Mouse (Mus musculus) R1 (cell line): ENCODE results near the gene Padi2.

ENCODE experiments used
- DNase-seq: peaks from one replicate; pipeline ENCODE4 v3.0.0-alpha.2; 2018; ENCODE audit warnings: low read depth, low spot score

The Padi2 gene

DNA sequence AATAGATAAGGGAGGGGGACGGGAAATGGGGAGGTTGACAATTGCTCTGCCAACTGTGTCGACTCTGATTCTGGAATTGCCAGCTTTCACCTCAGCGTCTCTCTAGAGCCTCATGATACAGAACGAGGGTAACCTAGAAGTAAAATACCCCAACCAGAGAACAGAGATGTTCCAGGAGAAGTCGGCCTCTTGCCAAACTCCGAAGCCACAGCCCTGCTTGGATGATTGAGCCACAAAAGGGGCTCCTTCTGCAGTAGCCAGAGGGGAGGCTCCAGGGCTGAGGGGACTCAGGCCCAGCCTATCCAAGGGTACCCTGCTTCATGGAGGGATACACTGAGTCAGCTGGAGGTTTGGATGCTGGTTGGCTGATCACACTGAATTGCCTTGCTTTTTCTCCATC, 52.2 kb downstream of the Padi2 start:
- no peak for DNase-seq

GRCm38 (mm10) chr4:140959128-140959679, 53.1 kb downstream of the Padi2 start:
- DNase-seq, result no peak

- DNase-seq, result no peak
Measured at GRCm38 (mm10) chr4:140959715-140960479, 53.8 kb downstream of the Padi2 start.

DNA sequence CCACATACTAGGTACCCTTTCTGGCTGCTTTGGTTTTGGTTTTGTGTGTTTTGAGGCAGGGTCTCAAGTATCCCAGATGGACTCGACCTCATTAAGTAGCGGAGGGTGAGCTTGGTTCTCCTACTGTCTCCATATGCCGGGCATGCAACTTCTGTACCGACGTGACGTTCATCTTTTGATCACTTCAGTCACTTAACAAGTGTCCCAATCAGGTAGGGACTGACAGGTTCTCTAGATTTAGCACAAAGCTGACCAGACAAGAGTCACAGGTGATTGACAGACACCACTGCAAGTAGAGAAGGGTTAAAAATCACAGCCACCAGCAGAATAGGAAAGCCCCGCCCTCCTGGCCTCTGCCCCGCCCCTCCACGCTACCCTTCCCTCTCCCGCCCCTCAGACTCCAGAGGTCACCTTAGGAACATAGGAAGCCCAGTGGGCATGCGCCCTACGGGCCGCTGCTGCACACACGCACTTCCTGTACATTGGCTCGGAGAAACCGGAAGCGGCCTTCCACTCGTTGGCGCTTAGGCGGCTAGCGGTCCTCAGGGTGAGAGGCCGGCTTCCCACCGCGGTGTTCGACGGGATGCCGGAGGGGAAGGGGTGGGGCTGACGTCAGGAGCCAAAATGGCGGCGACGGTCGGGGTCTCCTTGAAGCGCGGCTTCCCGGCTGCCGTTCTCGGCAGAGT, 54.8 kb downstream of the Padi2 start, which contains the start of gene Sdhb:
Gene Sdhb (plus strand): TSS at position 423 of the 686 bp plus-strand sequence.
- peak; percentile 100 for DNase-seq

DNA sequence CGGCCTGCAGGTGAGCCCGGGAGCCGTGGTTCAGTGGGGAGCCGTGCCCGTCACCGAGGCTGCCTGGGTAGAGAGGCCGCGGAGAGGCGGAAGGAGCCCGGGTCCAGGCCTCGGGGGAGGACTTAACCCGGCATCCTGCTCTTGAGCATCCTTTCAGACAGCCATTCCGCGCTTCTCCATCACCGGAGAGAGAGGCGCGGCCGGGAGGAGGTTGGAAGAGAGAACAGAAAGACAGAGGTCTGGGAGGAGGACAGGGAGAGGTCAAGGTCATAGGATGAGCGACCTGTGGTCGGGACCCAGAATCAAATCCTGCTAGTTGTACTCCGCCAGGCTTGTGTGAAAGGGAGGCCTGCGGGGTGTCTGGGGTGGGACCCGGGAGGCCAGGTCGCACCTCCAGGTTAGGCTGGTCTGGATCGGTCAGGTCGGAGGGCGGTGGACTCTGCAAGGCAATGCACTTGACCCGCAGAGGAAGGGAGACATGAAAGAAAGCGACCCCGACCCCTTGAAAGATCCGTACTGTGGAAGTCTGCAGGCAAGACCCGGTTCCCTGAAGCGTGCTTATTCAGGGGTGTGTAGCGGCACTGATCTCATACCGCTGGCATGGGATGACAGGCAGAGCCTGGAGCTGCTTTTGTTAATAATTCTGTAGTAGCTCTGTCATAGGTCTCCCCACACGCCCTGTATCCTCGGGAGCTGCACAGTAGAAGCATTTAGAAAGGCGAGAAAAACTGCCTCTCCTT, 55.5 kb downstream of the Padi2 start:
- no peak for DNase-seq

DNA sequence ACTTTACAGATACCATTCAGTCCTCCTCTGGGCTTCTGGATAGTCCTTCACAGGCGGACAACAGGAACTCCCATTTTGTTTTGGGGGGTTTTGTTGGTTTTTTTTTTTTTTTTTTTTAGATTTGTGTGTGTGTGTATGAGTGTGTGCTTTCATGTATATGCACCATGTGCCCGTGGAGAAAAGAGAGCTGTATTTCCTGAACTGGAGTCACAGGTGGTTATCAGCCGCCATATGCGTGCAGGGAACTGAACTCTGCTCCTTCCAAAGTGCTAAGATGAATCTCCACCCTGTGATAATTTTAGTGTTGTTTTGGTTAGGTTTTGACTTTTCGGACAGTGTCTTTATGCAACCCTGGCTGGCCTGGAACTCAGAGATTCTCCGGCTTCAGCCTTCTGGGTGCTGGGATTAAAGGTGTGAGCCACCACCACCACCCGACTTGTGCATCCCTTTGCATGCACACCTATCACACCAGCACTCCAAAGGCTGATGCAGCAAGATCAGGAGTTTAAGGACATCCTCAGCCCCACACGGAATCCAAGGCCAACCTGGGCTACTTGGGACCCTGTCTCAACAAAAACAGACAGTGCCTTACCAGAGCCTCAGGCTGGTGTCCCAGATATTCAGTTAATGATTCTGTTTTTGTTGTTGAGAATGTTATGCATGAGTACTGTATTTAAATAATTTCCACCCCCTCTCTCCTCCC, 56.2 kb downstream of the Padi2 start:
- no peak for DNase-seq

DNA sequence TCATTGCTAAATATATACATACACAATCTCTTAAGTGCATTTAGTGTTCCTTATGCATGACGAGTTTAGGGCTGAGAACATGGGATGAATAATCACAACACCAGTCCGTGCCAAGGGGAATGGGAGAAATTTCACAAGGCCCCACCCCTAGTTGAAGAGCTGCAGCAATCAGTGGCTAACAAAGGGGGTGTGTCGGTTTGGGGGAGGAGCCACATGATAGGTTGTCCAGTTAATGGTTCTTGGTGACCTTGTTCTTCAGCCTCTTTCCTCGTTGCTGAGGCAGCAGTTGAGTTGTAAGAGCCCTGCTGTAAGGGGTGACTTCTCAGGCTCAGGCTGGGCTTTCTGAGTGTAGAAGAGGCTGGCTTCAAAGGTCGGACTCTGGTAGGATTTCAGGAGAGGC, 56.8 kb downstream of the Padi2 start:
- DNase-seq, result peak; percentile 84

GRCm38 (mm10) chr4:140963941-140964597, 57.9 kb downstream of the Padi2 start:
- DNase-seq, result no peak

- DNase-seq, result peak; percentile 87
Measured at GRCm38 (mm10) chr4:140964620-140965019, 58.5 kb downstream of the Padi2 start.

- peak; percentile 55 for DNase-seq
Measured at GRCm38 (mm10) chr4:140967386-140968159, 61.4 kb downstream of the Padi2 start.

GRCm38 (mm10) chr4:140971691-140972090, 65.5 kb downstream of the Padi2 start:
- DNase-seq, result peak; percentile 55

GRCm38 (mm10) chr4:140974408-140974807, 68.3 kb downstream of the Padi2 start:
- no peak for DNase-seq

GRCm38 (mm10) chr4:140975356-140975755, 69.2 kb downstream of the Padi2 start:
- DNase-seq, result no peak

DNA sequence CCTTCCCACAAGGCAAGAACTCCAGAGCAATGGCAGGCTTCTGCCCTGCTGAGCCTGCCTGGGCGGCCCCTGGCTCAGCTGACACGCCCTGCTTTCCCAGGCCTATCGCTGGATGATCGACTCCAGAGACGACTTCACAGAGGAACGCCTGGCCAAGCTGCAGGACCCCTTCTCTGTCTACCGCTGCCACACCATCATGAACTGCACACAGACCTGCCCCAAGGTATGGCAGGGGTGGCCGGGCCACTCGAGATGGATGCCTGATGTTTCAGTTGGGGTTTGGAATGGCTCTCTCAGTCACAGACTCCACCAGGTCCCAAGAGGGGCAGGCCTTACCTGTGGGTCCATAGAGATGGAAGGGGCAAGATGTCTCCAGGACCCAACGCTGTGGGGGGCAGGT, 71.1 kb downstream of the Padi2 start:
- DNase-seq, result no peak

DNA sequence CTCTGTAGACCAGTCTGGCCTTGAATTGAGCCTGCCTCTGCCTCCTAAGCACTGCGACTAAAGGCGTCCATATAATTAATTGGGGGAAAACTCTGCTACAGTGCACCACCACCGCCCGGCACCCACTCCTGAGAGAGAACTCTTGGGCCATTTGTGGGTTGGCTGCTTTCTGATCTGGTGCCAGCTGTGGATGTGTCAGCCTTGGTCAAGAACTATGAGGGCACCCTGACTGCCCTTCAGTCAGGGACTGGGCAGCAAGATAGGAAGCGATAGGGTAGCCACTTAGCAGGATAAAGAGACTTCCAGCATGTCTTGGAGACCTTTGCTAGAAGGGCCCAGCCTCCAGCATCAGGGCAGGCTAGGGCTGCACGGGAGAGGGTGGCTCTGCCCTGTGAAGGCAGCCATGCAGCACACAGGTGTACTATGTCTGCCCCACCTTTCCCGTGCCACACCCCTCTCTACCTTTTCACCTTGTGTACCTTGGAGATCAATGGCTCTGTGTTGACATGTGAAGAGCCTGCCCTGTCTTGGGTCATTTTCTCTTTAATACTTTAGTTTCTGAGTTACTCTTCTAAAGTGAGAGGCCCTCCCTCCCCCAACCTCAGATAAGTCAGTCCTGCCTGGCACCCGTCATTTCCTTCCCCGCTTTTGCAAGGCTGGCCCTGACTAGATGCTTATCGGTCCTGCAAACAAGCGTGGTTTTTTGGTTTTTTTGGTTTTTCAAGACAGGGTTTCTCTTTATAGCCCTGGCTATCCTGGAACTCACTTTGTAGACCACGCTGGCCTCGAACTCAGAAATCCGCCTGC, 71.9 kb downstream of the Padi2 start:
- peak; percentile 16 for DNase-seq

GRCm38 (mm10) chr4:140981605-140982004, 75.5 kb downstream of the Padi2 start:
- DNase-seq, result peak; percentile 79

DNA sequence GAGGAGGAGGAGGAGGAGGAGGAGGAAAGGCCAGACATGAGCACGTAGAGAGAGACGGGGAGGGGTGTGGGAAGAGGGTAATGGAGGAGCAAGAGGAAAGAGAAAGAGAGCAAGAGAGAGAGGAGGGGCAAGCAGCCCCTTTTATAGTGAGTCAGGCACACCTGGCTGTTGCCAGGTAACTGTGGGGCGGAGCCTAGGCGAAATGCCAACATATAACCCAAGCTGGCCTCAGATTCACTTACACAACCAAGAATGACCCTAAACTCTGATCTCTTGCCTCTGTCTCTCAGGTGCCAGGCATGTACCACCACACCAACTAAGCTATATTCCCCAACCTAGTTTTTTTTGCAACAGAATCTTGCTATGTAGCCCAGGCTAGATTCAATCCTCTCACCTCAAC, 76.7 kb downstream of the Padi2 start:
- DNase-seq, result no peak

DNA sequence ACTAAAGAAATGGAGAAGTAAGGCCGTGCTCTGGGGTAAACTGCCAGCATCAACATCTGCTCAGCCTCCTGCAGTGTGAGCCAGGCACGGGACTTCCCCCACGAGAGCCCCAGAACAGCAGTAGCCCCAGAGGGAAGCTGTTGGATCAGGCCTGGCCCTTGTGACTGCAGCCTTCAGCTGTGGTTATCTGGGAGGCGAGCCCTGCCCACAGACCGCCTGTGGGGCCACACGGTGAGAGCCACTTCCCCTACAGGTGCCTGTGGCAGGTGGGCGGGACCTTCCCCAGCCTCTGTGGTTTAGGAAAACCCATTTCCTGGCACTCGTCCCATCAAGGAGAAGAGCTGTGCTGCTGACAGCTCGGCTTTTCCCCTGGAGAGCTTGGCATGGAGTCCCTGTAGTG, 77.3 kb downstream of the Padi2 start:
- no peak for DNase-seq

DNA sequence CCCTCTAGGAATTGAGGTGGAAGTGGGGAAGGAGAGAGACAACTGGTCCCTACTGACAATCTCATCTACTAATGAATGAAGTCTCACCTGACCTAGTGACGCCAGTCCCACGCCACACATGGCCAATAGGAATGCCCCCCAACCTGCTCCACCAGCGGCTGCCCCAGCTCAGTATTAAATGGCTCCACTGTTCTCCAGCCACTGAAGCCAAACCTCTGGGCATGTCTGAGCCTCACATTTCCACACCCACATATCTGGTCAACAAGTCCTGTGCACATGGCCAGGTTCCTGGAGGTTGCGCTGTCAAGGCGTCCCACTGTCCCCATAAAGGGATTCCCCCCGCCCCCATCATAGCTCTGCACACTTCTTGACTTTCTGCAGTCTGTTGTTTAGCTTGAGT, 78.4 kb downstream of the Padi2 start:
- DNase-seq, result no peak
